Mouse (Mus musculus): ENCODE data around the gene Rhod. TPM values are rescaled to one million over a fixed set of nuclear protein-coding genes. Genes with fewer than 3 reads are reported as not detected.

Gene Rhod
- polyA plus RNA-seq, 1 experiment from 2014 or later: 10.3 TPM

DNA sequence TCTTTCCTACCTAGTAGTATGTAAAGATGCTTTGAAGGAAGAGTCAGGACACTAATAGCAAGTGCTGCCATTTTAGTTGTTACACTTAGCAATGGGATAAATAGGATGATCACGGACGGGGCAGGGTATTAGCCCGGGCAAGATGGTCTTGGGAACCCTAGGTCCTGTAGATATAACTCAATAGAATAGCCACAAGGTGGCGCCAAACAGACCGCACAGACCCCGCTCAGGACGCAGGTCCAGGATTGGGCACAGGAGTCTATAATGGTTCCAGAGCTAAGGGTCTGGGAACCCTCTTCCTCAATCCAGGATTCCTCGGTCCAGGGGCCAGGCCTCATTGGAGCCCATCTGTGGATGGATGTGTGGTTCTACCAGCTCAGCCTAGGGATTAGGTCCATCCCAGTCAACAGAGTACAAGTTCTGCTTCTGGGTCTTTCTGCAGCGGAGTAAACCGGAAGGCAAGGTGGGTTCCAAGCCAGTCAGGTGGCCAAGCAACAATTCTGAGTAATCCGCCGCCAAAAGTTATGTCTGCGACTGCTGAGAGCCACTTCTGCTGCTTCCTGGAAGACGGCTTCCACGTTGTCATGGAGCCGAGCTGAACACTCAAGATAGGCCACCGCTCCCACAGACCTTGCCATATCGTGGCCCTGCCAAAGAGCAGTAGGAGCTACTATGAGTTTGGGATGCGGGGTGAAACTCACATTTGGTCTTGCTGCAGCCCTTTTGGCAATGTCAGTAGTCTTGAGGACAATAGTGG is 13.4 kb downstream of the Rhod start:
- WGBS: 75% methylated on average over 19 of the region's 19 CpGs
- Histone ChIP-seq H3K4me1 (no peaks in the 10 kb centered on the region), H3K9me3 (no peaks in the 10 kb centered on the region), H3K36me3 (no peaks in the 10 kb centered on the region), H3K4me3 (no peak overlapping the region), H3K27ac (replicated peaks) (no peak overlapping the region), H3K27me3 (no peaks in the 10 kb centered on the region), H3K4me2 (replicated peaks) (no peak overlapping the region), H3K9ac (replicated peaks) (no peak overlapping the region)
- no peak for ATAC-seq (ENCODE audit: low FRiP score, low read depth)

DNA sequence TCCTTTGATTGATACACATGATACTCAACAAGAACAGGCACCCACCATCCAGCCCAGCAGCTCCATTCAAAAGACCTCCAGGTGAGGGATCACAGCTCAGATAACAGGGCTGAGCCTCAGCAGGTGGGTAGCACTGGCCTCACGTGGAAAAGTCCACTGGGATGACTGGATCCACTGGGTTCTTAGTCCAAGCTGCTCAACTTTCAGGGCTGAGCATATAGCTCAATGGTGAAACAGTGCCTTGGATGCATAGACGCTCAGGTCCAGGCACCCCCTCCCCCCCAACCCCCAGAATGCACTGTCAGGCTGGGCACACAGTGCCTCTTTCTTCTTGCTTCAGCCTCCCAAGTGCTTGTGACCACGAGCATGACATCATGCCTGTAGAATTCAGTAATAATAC is 16.2 kb downstream of the Rhod start:
- ATAC-seq (ENCODE audit: low FRiP score, low read depth): no peak
- H3K4me2 ChIP-seq (replicated peaks): no peak overlapping the region
- H3K9ac ChIP-seq (replicated peaks): no peak overlapping the region
- H3K27me3 ChIP-seq: no peaks in the 10 kb centered on the region
- H3K36me3 ChIP-seq: no peaks in the 10 kb centered on the region
- no peaks in the 10 kb centered on the region for H3K4me1 ChIP-seq
- H3K4me3 ChIP-seq: no peak overlapping the region
- WGBS: 83% methylated on average over 3 of the region's 3 CpGs
- H3K27ac ChIP-seq (replicated peaks): no peak overlapping the region
- H3K9me3 ChIP-seq: no peaks in the 10 kb centered on the region

DNA sequence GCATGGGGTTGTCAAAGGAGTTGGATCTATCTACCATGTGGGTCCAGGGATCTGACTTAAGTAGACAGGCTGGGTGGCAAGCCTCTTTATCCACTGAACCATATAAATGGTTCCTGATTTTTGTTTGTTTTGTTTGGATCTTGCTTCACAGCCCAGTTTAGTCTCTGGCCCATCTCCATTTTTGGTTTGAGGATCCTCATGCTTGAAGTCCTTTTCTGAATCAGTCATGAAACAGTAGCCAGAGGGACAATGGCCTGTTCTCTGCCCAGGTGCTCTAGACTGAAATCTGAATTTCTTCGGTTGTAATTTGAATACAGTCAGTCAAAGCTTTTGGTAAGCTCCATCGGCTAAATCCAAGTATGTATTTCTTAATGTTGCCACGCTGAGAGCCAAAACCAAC is 16.7 kb downstream of the Rhod start:
- no peak for ATAC-seq (ENCODE audit: low FRiP score, low read depth)
- no peaks in the 10 kb centered on the region for H3K36me3 ChIP-seq
- H3K9me3 ChIP-seq: no peaks in the 10 kb centered on the region
- H3K27me3 ChIP-seq: no peaks in the 10 kb centered on the region
- no peaks in the 10 kb centered on the region for H3K4me1 ChIP-seq
- no peak overlapping the region for H3K9ac ChIP-seq (replicated peaks)
- no peak overlapping the region for H3K4me3 ChIP-seq
- no peak overlapping the region for H3K27ac ChIP-seq (replicated peaks)
- no peak overlapping the region for H3K4me2 ChIP-seq (replicated peaks)
- WGBS: 94% methylated on average over 3 of the region's 3 CpGs

DNA sequence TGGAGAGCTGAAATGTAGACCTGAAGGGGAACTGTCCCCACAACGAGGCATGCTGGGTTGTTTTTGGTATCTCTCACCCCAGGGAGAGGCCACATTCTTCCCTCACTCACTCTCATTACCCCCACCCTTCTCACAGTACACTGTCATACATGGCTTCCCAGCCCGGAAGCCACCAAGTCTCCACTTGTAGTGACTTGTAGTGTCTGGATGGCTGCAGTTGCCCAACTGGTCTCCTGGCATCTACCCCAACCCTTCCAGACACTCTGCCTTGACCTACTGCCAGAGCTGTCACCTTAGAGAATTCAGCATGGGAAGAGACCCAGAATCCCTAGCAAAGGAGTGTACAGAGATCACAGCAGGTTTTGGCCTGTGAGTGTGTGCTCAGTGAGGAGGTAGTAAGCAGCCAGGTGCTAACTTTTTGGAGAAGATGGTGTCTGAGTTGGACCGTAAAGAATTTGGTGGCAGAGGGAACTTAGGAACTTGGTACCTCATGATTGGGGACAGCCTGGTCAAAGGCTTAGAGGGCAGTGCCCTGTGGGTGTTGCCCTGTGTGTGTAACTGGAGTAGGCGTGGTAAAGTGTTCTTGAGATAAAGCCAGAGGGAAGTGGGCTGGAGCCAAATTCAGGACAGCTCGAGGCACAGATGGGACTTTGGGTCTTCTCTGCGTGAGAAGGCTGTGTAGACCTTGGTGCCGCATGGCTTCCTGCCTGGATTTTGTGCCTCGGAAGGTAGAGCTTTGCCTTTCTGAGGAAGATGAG is 18.9 kb downstream of the Rhod start:
- H3K36me3 ChIP-seq: no peaks in the 10 kb centered on the region
- H3K27ac ChIP-seq (replicated peaks): no peak overlapping the region
- no peak overlapping the region for H3K4me3 ChIP-seq
- no peak for ATAC-seq (ENCODE audit: low FRiP score, low read depth)
- no peaks in the 10 kb centered on the region for H3K4me1 ChIP-seq
- no peak overlapping the region for H3K4me2 ChIP-seq (replicated peaks)
- no peak overlapping the region for H3K9ac ChIP-seq (replicated peaks)
- H3K9me3 ChIP-seq: no peaks in the 10 kb centered on the region
- H3K27me3 ChIP-seq: no peaks in the 10 kb centered on the region
- 89% methylated on average over 8 of the region's 8 CpGs for whole genome bisulfite sequencing

DNA sequence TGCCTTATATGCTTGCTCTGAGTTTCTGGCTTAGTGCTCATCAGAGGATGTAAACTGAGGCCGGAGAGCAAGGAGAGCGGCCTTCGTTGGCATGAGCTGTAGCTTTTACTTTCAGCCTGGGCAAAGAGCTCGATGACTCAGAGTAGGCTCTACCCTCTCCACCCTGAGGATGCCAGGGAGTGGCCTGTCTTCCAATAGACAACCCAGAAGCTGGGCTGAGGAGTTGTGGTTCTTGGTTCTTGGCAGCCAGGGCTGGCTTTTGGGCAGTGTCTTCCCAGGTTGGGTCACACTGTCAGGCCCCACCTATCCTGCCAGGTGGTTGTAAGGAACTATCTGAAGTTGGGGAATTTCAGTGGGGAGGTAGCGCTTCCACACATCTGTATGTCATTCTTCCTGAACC is 19.5 kb downstream of the Rhod start:
- H3K4me1 ChIP-seq: no peaks in the 10 kb centered on the region
- H3K36me3 ChIP-seq: no peaks in the 10 kb centered on the region
- no peaks in the 10 kb centered on the region for H3K9me3 ChIP-seq
- no peak overlapping the region for H3K4me2 ChIP-seq (replicated peaks)
- H3K27ac ChIP-seq (replicated peaks): no peak overlapping the region
- no peak overlapping the region for H3K9ac ChIP-seq (replicated peaks)
- no peak overlapping the region for H3K4me3 ChIP-seq
- ATAC-seq (ENCODE audit: low FRiP score, low read depth): no peak
- WGBS: 95% methylated on average over 5 of the region's 5 CpGs
- H3K27me3 ChIP-seq: no peaks in the 10 kb centered on the region

DNA sequence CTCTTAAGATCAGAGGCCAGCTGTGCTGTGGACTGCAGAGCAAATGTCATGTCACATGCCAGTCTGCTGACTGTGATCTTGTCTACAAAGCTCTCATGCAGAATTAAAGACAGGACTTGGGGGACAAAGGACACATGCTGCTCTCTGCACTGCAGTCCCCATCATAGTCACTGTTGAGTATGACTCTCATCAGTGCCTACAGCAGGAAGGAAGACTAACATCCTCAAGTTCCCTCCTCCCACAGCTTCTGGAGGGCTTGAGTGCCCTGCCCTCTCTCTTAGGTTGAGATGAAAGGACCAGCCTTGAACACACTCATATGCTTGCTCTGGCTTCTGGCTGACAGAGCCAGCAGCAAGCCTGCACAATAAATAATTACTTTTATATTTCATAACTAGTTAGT is 21.5 kb downstream of the Rhod start:
- H3K4me3 ChIP-seq: no peak overlapping the region
- no peak overlapping the region for H3K4me2 ChIP-seq (replicated peaks)
- H3K9me3 ChIP-seq: no peaks in the 10 kb centered on the region
- H3K27me3 ChIP-seq: no peaks in the 10 kb centered on the region
- H3K4me1 ChIP-seq: no peaks in the 10 kb centered on the region
- no peaks in the 10 kb centered on the region for H3K36me3 ChIP-seq
- ATAC-seq (ENCODE audit: low FRiP score, low read depth): no peak
- H3K9ac ChIP-seq (replicated peaks): no peak overlapping the region
- H3K27ac ChIP-seq (replicated peaks): no peak overlapping the region

DNA sequence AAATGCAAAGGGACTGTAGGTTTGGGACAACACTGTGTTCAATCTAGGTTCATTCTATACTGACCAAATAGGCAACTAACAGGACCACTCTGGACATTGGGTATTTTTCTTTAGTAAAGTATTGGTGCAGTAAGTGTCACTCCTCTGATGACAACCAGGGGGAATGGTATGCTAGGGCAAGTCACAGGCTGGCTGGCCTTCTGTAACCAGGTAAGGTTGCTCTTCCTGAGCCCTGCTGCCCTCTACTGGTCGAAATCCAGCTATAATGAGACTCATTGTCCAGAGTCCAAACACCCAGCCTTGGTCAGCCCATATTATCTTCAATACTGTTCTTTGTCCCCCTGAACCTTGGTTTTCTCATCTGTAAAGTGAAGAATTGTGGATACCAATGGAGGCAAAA is 22.0 kb downstream of the Rhod start:
- no peak overlapping the region for H3K4me3 ChIP-seq
- H3K9me3 ChIP-seq: no peaks in the 10 kb centered on the region
- 0% methylated on average over 1 of the region's 1 CpGs for WGBS
- no peaks in the 10 kb centered on the region for H3K27me3 ChIP-seq
- no peak overlapping the region for H3K27ac ChIP-seq (replicated peaks)
- no peaks in the 10 kb centered on the region for H3K4me1 ChIP-seq
- no peaks in the 10 kb centered on the region for H3K36me3 ChIP-seq
- ATAC-seq (ENCODE audit: low FRiP score, low read depth): no peak
- H3K9ac ChIP-seq (replicated peaks): no peak overlapping the region
- no peak overlapping the region for H3K4me2 ChIP-seq (replicated peaks)

DNA sequence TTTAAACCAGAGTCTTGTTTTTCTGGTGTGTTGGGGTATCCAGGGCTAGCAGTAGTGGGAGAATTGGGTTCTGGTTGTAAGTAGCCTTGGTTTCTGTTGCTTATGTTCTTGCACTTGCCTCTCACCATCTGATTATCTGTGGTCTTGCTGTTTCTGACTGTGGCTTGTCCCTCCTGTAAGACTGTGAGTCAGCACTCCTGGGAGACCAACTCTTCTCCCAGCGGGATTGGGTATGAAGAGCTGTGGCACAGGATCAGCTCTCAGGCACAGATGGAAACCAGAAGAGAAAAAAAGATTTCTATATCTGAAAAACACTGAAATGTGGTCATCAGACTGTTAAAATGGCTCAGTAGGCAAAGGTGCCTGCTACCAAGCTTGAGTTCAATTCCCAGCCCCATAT is 24.6 kb downstream of the Rhod start:
- H3K27me3 ChIP-seq: no peaks in the 10 kb centered on the region
- no peak overlapping the region for H3K4me3 ChIP-seq
- H3K27ac ChIP-seq (replicated peaks): no peak overlapping the region
- H3K4me2 ChIP-seq (replicated peaks): no peak overlapping the region
- no peaks in the 10 kb centered on the region for H3K9me3 ChIP-seq
- 83% methylated on average over 1 of the region's 1 CpGs for WGBS
- no peaks in the 10 kb centered on the region for H3K36me3 ChIP-seq
- no peak for ATAC-seq (ENCODE audit: low FRiP score, low read depth)
- H3K4me1 ChIP-seq: no peaks in the 10 kb centered on the region
- H3K9ac ChIP-seq (replicated peaks): no peak overlapping the region

DNA sequence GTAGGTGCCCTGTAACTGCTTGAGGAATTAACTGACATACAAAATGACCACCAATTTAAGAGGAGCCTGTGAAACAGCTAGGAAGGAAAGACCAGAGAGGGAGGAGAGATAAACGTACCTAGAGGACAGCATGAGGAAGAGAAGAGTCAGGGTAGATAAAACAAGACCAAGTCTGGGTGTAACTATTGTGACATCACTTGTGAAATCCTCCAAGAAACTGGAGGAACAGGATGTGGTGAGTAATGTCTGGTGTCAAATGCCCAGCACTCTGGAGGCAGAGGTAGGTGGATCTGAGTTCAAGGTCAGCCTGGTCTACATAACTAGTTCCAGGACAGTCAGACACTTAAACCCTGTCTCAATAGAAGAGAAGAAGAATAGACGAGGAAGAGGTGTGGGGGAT is 30.2 kb downstream of the Rhod start:
- no peaks in the 10 kb centered on the region for H3K4me1 ChIP-seq
- H3K9me3 ChIP-seq: no peaks in the 10 kb centered on the region
- no peak overlapping the region for H3K27ac ChIP-seq (replicated peaks)
- H3K9ac ChIP-seq (replicated peaks): no peak overlapping the region
- no peak for ATAC-seq (ENCODE audit: low FRiP score, low read depth)
- 70% methylated on average over 2 of the region's 2 CpGs for WGBS
- H3K4me3 ChIP-seq: no peak overlapping the region
- no peak overlapping the region for H3K4me2 ChIP-seq (replicated peaks)
- no peaks in the 10 kb centered on the region for H3K27me3 ChIP-seq
- no peaks in the 10 kb centered on the region for H3K36me3 ChIP-seq

DNA sequence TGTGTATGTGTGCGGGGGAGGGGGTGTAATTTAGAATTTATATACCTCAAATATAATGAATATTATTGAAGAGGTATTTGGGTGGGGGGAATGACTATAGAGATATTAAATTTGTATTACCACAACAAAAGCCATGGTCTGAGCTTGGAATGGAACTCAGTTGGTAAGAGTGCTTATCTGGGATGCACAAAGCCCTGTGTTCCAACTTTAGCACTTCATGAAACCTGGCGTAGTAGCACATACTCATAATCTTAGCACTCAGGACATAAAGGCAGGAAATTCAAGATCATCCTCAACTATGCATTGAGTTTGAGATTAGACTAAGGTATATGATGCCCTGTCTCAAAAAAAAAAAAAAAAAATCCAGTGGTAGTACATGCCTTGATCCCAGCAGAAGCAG is 34.4 kb downstream of the Rhod start:
- Histone ChIP-seq H3K9ac (replicated peaks) (no peak overlapping the region), H3K4me3 (no peak overlapping the region), H3K4me1 (no peaks in the 10 kb centered on the region), H3K27me3 (no peaks in the 10 kb centered on the region), H3K36me3 (no peaks in the 10 kb centered on the region), H3K27ac (replicated peaks) (no peak overlapping the region), H3K4me2 (replicated peaks) (no peak overlapping the region), H3K9me3 (no peaks in the 10 kb centered on the region)
- no peak for ATAC-seq (ENCODE audit: low FRiP score, low read depth)
- 93% methylated on average over 2 of the region's 2 CpGs for WGBS

DNA sequence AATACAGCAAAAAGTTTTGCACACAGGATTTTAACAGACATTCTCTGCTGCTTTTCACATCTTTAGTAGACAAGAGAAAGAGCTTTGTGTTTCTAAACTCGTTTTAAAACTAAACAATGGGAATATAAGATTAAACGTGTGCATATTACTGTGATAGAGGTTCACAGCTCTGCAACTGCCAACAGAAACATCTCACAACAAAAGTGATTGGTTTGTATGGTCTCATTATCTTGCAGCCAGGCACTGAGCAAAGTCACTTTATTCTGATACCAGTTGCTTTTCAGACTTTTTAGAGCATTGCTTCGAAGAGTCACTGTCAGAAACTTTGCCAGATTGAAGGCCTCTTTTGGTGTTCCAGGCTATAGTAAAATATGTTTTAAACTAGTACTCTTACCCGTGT is 40.3 kb downstream of the Rhod start:
- Histone ChIP-seq H3K9me3 (no peaks in the 10 kb centered on the region), H3K4me3 (no peak overlapping the region), H3K36me3 (no peaks in the 10 kb centered on the region), H3K27me3 (0 out of 2 replicates have a peak, but pooled peaks cover 7% of the 10 kb centered on the region), H3K4me2 (replicated peaks) (no peak overlapping the region), H3K27ac (replicated peaks) (no peak overlapping the region), H3K9ac (replicated peaks) (no peak overlapping the region), H3K4me1 (peaks cover 18% of the 10 kb centered on the region)
- ATAC-seq (ENCODE audit: low FRiP score, low read depth): no peak
- WGBS: 75% methylated on average over 4 of the region's 4 CpGs

DNA sequence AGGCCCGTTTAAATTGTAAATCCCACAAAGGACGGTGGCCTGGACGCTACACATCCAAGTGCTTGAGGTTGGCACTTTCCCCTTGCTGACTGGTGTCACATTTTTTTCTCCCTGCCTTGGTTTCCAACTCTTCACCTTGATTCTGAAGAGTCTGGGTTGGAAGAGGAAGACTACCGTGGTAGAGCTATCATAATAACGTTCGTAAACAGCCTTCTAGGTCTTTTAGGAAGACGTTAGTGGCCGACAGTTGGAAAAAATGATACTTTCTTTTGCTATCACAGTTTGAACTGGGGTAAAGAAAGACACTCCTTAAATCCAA is 40.6 kb downstream of the Rhod start:
- peak overlapping the region; percentile 99 for H3K4me3 ChIP-seq
- WGBS: 22% methylated on average over 8 of the region's 8 CpGs
- H3K9ac ChIP-seq (replicated peaks): peak overlapping the region; percentile 100
- H3K9me3 ChIP-seq: no peaks in the 10 kb centered on the region
- 0 out of 2 replicates have a peak, but pooled peaks cover 7% of the 10 kb centered on the region for H3K27me3 ChIP-seq
- no peaks in the 10 kb centered on the region for H3K36me3 ChIP-seq
- peaks cover 20% of the 10 kb centered on the region for H3K4me1 ChIP-seq
- H3K27ac ChIP-seq (replicated peaks): peak overlapping the region; percentile 97
- no peak for ATAC-seq (ENCODE audit: low FRiP score, low read depth)
- H3K4me2 ChIP-seq (replicated peaks): peak overlapping the region; percentile 77
